Mouse (Mus musculus) liver (tissue): ENCODE measurements around the gene Flt3.
A peak's percentile ranks its signal among the peaks of the same experiment; 100 is the strongest.

Experiments used
- DNase-seq: peaks from one replicate; pipeline ENCODE4 v3.0.0-alpha.2; 2020; ENCODE audit warnings: mixed read lengths

Flt3 gene

GRCm38 (mm10) chr5:147306638-147307397, 93.5 kb downstream of the Flt3 start, which contains the start of gene Cdx2:
Gene Cdx2 (minus strand): TSS chr5:147307270.
- DNase-seq, result no peak

- no peak for DNase-seq
Observed at GRCm38 (mm10) chr5:147305856-147306637, 94.2 kb downstream of the Flt3 start.

GRCm38 (mm10) chr5:147305166-147305565, 95.1 kb downstream of the Flt3 start:
- no peak for DNase-seq

- DNase-seq, result no peak
Observed at GRCm38 (mm10) chr5:147304276-147305155, 95.8 kb downstream of the Flt3 start.

GRCm38 (mm10) chr5:147302746-147303400, 97.4 kb downstream of the Flt3 start:
- no peak for DNase-seq

GRCm38 (mm10) chr5:147302141-147302540, 98.1 kb downstream of the Flt3 start:
- no peak for DNase-seq

- no peak for DNase-seq
Observed at GRCm38 (mm10) chr5:147301781-147302070, 98.6 kb downstream of the Flt3 start.

GRCm38 (mm10) chr5:147300917-147301780, 99.1 kb downstream of the Flt3 start:
- DNase-seq, result no peak

- DNase-seq, result no peak
Observed at GRCm38 (mm10) chr5:147300001-147300363, 100.3 kb downstream of the Flt3 start.

GRCm38 (mm10) chr5:147299255-147300000, 100.9 kb downstream of the Flt3 start:
- peak; percentile 54 for DNase-seq

- no peak for DNase-seq
Observed at GRCm38 (mm10) chr5:147297249-147297648, 103.0 kb downstream of the Flt3 start.

GRCm38 (mm10) chr5:147294121-147294520, 106.2 kb downstream of the Flt3 start:
- peak; percentile 54 for DNase-seq

- DNase-seq, result peak; percentile 80
Observed at GRCm38 (mm10) chr5:147293127-147293910, 107.0 kb downstream of the Flt3 start.

GRCm38 (mm10) chr5:147292506-147293120, 107.7 kb downstream of the Flt3 start:
- DNase-seq, result no peak

- DNase-seq, result no peak
Observed at GRCm38 (mm10) chr5:147291764-147292505, 108.4 kb downstream of the Flt3 start.

GRCm38 (mm10) chr5:147284365-147284764, 115.9 kb downstream of the Flt3 start:
- no peak for DNase-seq
